Mouse (Mus musculus): ENCODE data around the gene Vmn1r39.
A peak's percentile ranks its signal among the peaks of the same experiment; 100 is the strongest.
"Not testable (repeated sequence)": the region's sequence is repeated elsewhere in the genome, so short reads cannot be mapped to it uniquely, and the experiment has no call there.

Vmn1r39 gene

GRCm38 (mm10) chr6:66810509-66810908 is at the start of gene Vmn1r39:
Vmn1r39 (minus strand) TSS chr6:66810609.
- DNase-seq: no peak

GRCm38 (mm10) chr6:66859391-66859790 is 49.0 kb upstream of the Vmn1r39 start:
- no peak for DNase-seq

GRCm38 (mm10) chr6:66858356-66858755 is 47.9 kb upstream of the Vmn1r39 start:
- DNase-seq: no peak

- DNase-seq: no peak
Measured at GRCm38 (mm10) chr6:66856236-66856635, 45.8 kb upstream of the Vmn1r39 start.

DNA sequence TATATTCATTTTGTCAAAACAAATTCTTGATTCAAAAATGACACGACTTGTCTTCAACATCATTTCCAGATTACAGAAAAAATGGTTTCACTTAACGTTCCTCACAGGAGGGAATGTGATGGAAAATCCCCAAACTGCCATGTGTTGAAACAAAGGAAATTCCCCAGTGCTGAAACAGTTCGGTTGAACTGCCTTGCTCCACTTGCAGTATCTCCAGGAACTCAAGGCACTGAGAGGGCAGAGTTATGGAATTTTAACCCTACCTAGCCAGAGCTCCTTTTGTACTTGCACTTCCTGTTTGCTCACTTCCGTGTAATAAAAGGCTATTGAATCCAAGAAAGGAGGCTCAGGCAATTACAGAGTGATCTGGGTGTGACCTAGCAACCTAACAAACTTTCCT is 38.5 kb upstream of the Vmn1r39 start:
- no peak for DNase-seq

DNA sequence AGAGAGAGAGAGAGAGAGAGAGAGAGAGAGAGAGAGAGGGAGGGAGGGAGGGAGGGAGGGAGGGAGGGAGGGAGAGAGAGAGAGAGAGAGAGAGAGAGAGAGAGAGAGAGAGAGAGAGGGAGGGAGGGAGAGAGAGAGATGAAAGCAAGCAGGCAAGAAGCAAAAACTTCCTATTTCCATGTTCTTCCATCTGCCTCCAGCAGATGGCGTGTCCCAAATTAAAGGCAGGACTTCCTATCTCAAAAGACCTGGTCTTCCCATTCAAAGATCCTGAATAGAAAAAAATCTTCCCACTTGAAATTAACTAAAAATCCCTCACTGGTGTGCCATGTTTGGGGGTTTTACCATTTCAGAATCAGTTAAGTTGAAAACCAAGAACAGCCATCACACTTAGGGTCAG is 30.2 kb upstream of the Vmn1r39 start:
- DNase-seq: peak; percentile 5

DNA sequence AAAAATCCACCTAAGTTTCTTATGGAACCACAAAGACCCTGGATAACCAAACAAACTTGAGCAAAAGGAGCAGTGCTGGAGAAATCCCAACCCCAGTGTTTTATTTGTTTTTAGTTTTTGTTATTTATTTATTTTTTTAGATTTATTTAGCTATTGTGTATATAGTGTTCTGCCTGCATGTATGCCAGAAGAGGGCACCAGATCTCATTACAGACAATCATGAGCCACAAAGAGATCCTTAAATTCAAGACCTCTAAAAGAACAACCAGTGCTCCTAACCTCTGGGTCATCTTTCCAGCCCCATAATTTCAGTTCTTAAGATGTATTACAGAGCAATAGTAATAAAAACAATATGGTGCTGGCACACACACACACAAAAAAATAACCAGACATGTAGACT is 26.5 kb upstream of the Vmn1r39 start:
- DNase-seq: no peak

DNA sequence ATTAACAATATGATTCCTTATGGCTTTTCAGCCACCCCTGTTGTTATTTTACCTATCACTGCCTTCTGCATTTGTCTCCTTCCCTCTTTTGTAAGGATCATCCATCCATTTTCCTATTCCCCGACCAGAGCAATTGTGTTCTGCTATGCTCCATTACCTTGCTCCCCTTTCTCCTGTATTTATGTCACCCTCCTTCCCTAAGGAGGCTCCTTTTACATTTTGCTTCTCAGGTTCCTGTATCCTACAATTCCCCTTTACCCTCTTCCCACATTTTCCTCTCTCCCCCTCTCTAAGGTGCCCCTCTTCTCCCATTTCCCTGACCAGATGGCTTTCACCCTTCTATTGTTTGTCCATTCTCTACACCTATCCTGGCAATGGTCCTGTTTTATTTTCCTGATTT is 4.1 kb downstream of the Vmn1r39 start:
- DNase-seq: no peak

GRCm38 (mm10) chr6:66805713-66806112 is 4.7 kb downstream of the Vmn1r39 start:
- DNase-seq: no peak

- DNase-seq: not testable (repeated sequence)
Measured at GRCm38 (mm10) chr6:66782527-66782926, 27.9 kb downstream of the Vmn1r39 start, which contains the start of gene Vmn1r38. Vmn1r38 (minus strand) TSS chr6:66782627.
